Mouse (Mus musculus) intestine, embryonic 16.5 days (tissue): ENCODE results near the gene Rae1. TPM values are rescaled to one million over a fixed set of nuclear protein-coding genes. Genes with fewer than 3 reads are reported as not detected.

Experiments
- ATAC-seq: fragments of 200-750 bp; cut with Nextera tagmentation; 2 replicates; pipeline ENCODE4 v1.8.0; 2017; ENCODE audit warnings: moderate TSS enrichment, moderate library complexity
- H3K27ac ChIP-seq: fragments of 300-500 bp; sonication (generic); 2 replicates; pipeline ENCODE4 v1.5.1; 2014; ENCODE audit warnings: mild to moderate bottlenecking, low read length
- H3K27me3 ChIP-seq: fragments of 300-500 bp; sonication (generic); replicated peaks from 2 replicates; pipeline ENCODE4 v1.6.1; 2014; ENCODE audit warnings: low read length, control low read depth, mixed read lengths; ENCODE audit not compliant: control insufficient read depth, insufficient read depth
- H3K36me3 ChIP-seq: fragments of 300-500 bp; sonication (generic); 2 replicates; pipeline ENCODE4 v1.6.1; 2014; ENCODE audit warnings: low read length, control low read depth; ENCODE audit not compliant: control insufficient read depth, insufficient read depth
- H3K4me1 ChIP-seq: fragments of 300-500 bp; sonication (generic); 2 replicates; pipeline ENCODE4 v1.6.1; 2014; ENCODE audit warnings: low read length, control low read depth, mixed read lengths; ENCODE audit not compliant: control insufficient read depth, insufficient read depth
- H3K4me2 ChIP-seq: fragments of 300-500 bp; sonication (generic); 2 replicates; pipeline ENCODE4 v1.6.1; 2014; ENCODE audit warnings: low read depth, low read length, control low read depth
- H3K4me3 ChIP-seq: fragments of 300-500 bp; sonication (generic); 2 replicates; pipeline ENCODE4 v1.5.1; 2014; ENCODE audit warnings: mild to moderate bottlenecking, low read length
- H3K9ac ChIP-seq: fragments of 300-500 bp; sonication (generic); 2 replicates; pipeline ENCODE4 v1.6.1; 2014; ENCODE audit warnings: low read depth, low read length
- H3K9me3 ChIP-seq: fragments of 300-500 bp; sonication (generic); 2 replicates; pipeline ENCODE4 v1.6.1; 2016; ENCODE audit warnings: low read length, control low read depth; ENCODE audit not compliant: control insufficient read depth
- WGBS: fragments of 180-500 bp; shearing (Covaris S2); extraction: QIAGEN DNeasy Blood & Tissue Kit; methylation state at CpG from one replicate; pipeline ENCODE4 v1.1.7; 2014; 5-methylcytosine and 5-hydroxymethylcytosine counted together
- polyA plus RNA-seq: library from polyadenylated mRNA; unstranded; fragments of >200 nt; fragmentation: Nextera tagmentation; extraction: Ambion mirVana; gene quantifications from 2 replicates; pipeline ENCODE4 v1.2.1, GENCODE M21; 2015

Rae1 gene
- polyA plus RNA-seq, 1 experiment from 2014 or later = 117 TPM

GRCm38 (mm10) chr2:173010220-173010717, 10.4 kb downstream of the Rae1 start:
- no peak overlapping the region for H3K4me3 ChIP-seq
- H3K27ac ChIP-seq = no peak overlapping the region
- no peaks in the 10 kb centered on the region for H3K9me3 ChIP-seq
- no peaks in the 10 kb centered on the region for H3K4me1 ChIP-seq
- no peak overlapping the region for H3K4me2 ChIP-seq
- H3K9ac ChIP-seq = no peak overlapping the region
- WGBS = 68% methylated on average over 3 of the region's 3 CpGs
- ATAC-seq = no peak; the same call in 1 of the 2 replicates
- H3K36me3 ChIP-seq = peaks cover 37% of the 10 kb centered on the region
- no peaks in the 10 kb centered on the region for H3K27me3 ChIP-seq

GRCm38 (mm10) chr2:173011440-173011839, 11.5 kb downstream of the Rae1 start:
- no peaks in the 10 kb centered on the region for H3K27me3 ChIP-seq
- H3K4me1 ChIP-seq = no peaks in the 10 kb centered on the region
- peaks cover 38% of the 10 kb centered on the region for H3K36me3 ChIP-seq
- WGBS = 92% methylated on average over 8 of the region's 8 CpGs
- no peaks in the 10 kb centered on the region for H3K9me3 ChIP-seq
- H3K4me2 ChIP-seq = no peak overlapping the region
- H3K4me3 ChIP-seq = no peak overlapping the region
- no peak overlapping the region for H3K9ac ChIP-seq
- H3K27ac ChIP-seq = no peak overlapping the region
- no peak for ATAC-seq

GRCm38 (mm10) chr2:173014741-173015287, 14.9 kb downstream of the Rae1 start:
- H3K4me1 ChIP-seq = peaks cover 11% of the 10 kb centered on the region
- no peak overlapping the region for H3K4me3 ChIP-seq
- H3K36me3 ChIP-seq = peaks cover 29% of the 10 kb centered on the region
- no peak overlapping the region for H3K9ac ChIP-seq
- no peak overlapping the region for H3K4me2 ChIP-seq
- no peaks in the 10 kb centered on the region for H3K9me3 ChIP-seq
- WGBS = 75% methylated on average over 7 of the region's 7 CpGs
- no peak for ATAC-seq
- no peaks in the 10 kb centered on the region for H3K27me3 ChIP-seq
- no peak overlapping the region for H3K27ac ChIP-seq

- no peak overlapping the region for H3K27ac ChIP-seq
- 55% methylated on average over 6 of the region's 6 CpGs for WGBS
- no peaks in the 10 kb centered on the region for H3K9me3 ChIP-seq
- H3K36me3 ChIP-seq = peaks cover 10% of the 10 kb centered on the region
- H3K4me2 ChIP-seq = no peak overlapping the region
- no peak for ATAC-seq
- H3K4me1 ChIP-seq = peaks cover 21% of the 10 kb centered on the region
- no peak overlapping the region for H3K9ac ChIP-seq
- no peak overlapping the region for H3K4me3 ChIP-seq
- no peaks in the 10 kb centered on the region for H3K27me3 ChIP-seq
These were observed 18.0 kb downstream of the Rae1 start for GRCm38 (mm10) chr2:173017940-173018339.

- Histone ChIP-seq H3K4me2 (no peak overlapping the region), H3K27ac (no peak overlapping the region), H3K36me3 (peaks cover 5% of the 10 kb centered on the region; the same call in 1 of the 2 replicates), H3K4me1 (peaks cover 24% of the 10 kb centered on the region), H3K9ac (no peak overlapping the region), H3K4me3 (no peak overlapping the region), H3K27me3 (no peaks in the 10 kb centered on the region), H3K9me3 (no peaks in the 10 kb centered on the region)
- WGBS = 24% methylated on average over 8 of the region's 8 CpGs
- no peak for ATAC-seq
These were observed 18.7 kb downstream of the Rae1 start for GRCm38 (mm10) chr2:173018618-173019017.

- Histone ChIP-seq H3K27ac (no peak overlapping the region), H3K27me3 (no peaks in the 10 kb centered on the region), H3K4me1 (peaks cover 31% of the 10 kb centered on the region), H3K4me3 (peak overlapping the region; percentile 48), H3K9me3 (no peaks in the 10 kb centered on the region), H3K36me3 (peaks cover 5% of the 10 kb centered on the region; the same call in 1 of the 2 replicates), H3K4me2 (peak overlapping the region; percentile 78), H3K9ac (peak overlapping the region; percentile 66)
- WGBS = 21% methylated on average over 9 of the region's 9 CpGs
- ATAC-seq = peak; percentile 0; the same call in 1 of the 2 replicates
These were observed 19.4 kb downstream of the Rae1 start for GRCm38 (mm10) chr2:173019322-173019721.

- H3K9ac ChIP-seq = peak overlapping the region; percentile 66
- peaks cover 36% of the 10 kb centered on the region for H3K4me1 ChIP-seq
- H3K4me3 ChIP-seq = peak overlapping the region; percentile 48
- peak; percentile 80 for ATAC-seq
- H3K27me3 ChIP-seq = no peaks in the 10 kb centered on the region
- no peak overlapping the region for H3K27ac ChIP-seq
- peaks cover 5% of the 10 kb centered on the region; the same call in 1 of the 2 replicates for H3K36me3 ChIP-seq
- H3K4me2 ChIP-seq = peak overlapping the region; percentile 78
- under 1% methylated on average over 29 of the region's 29 CpGs for WGBS
- H3K9me3 ChIP-seq = no peaks in the 10 kb centered on the region
These were observed 19.9 kb downstream of the Rae1 start for GRCm38 (mm10) chr2:173019790-173020189.

GRCm38 (mm10) chr2:173020430-173020829, 20.5 kb downstream of the Rae1 start, which contains the start of gene Rbm38:
TSS of gene Rbm38 (plus strand) at chr2:173020498.
- Histone ChIP-seq H3K27ac (no peak within 1 kb of the TSS), H3K4me3 (peak within 1 kb of the TSS; percentile 48), H3K4me2 (peak within 1 kb of the TSS; percentile 78), H3K4me1 (peaks cover 42% of the 10 kb centered on the region), H3K27me3 (no peaks in the 10 kb centered on the region), H3K9ac (peak within 1 kb of the TSS; percentile 66), H3K36me3 (peaks cover 6% of the 10 kb centered on the region; the same call in 1 of the 2 replicates), H3K9me3 (no peaks in the 10 kb centered on the region)
- ATAC-seq = no peak
- 45% methylated on average over 11 of the region's 11 CpGs for whole genome bisulfite sequencing

GRCm38 (mm10) chr2:173021633-173022055, 21.7 kb downstream of the Rae1 start:
- Histone ChIP-seq H3K27me3 (no peaks in the 10 kb centered on the region), H3K9ac (peak overlapping the region; percentile 81), H3K36me3 (0 out of 2 replicates have a peak, but pooled peaks cover 3% of the 10 kb centered on the region), H3K4me3 (peak overlapping the region; percentile 73), H3K9me3 (no peaks in the 10 kb centered on the region), H3K27ac (no peak overlapping the region; the same call in 1 of the 2 replicates), H3K4me2 (peak overlapping the region; percentile 86), H3K4me1 (peaks cover 54% of the 10 kb centered on the region)
- WGBS = under 1% methylated on average over 54 of the region's 54 CpGs
- peak; percentile 60 for ATAC-seq
